Mouse (Mus musculus) thymus, adult 2 months (tissue): Measurements from ENCODE around the gene Fxyd6.
A peak's percentile ranks its signal among the peaks of the same experiment; 100 is the strongest.

ENCODE experiments used
- CTCF ChIP-seq: fragments of 200-500 bp; IDR thresholded peaks from 2 replicates; pipeline ENCODE4 v1.5.1; 2012; ENCODE audit warnings: mild to moderate bottlenecking, control low read depth, low read length, moderate library complexity, borderline replicate concordance; ENCODE audit not compliant: control insufficient read depth, poor library complexity, insufficient read depth; ENCODE audit errors: extremely low read depth
- POLR2A ChIP-seq: fragments of 200-500 bp; IDR thresholded peaks from 2 replicates; pipeline ENCODE4 v1.6.1; 2012; ENCODE audit warnings: mild to moderate bottlenecking, low read length, control low read depth, moderate library complexity; ENCODE audit not compliant: control insufficient read depth, poor library complexity, insufficient read depth; ENCODE audit errors: extremely low read depth

DNA sequence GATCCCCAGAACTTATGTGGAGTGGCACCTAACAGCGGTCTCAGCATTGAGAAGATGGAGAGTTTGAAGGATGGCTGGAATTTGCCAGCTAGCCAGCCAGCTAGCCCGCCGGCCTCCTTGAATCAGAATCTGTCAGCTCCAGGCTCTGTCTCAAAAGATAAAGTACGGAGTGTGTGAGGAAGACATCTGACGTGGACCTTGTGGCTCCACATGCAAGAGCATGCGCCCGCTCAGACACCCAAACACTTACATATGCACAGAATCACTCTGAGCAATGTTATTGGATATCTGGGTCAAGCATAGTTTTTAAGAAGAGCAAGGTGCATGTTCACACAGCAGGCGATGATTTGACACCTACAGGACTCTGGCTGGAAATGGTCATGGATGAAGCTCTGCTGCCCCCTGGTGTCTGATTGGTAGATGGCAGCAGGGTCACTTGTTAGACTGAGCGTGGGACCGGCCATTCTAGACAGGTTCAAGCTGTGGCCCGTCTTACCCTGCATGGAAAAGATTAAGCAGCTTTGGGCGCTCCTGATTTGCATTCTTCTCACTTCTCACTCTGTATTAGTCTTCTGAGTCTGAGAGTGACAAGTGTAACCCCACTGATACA, 18.5 kb downstream of the Fxyd6 start:
- TF ChIP-seq POLR2A (no peak), CTCF (peak; percentile 66; the same call in 1 of the 2 replicates)
